Mouse (Mus musculus) liver, adult 2 months (tissue): ENCODE data around the gene Olig1.

ENCODE experiments used
- CTCF ChIP-seq: fragments of 200-500 bp; IDR thresholded peaks from 2 replicates; pipeline ENCODE4 v1.5.1; 2011; ENCODE audit warnings: low read depth, low read length, control low read depth
- POLR2A ChIP-seq: fragments of 200-500 bp; IDR thresholded peaks from 2 replicates; pipeline ENCODE4 v1.6.1; 2011; ENCODE audit warnings: low read length, control low read depth; ENCODE audit not compliant: insufficient read depth; ENCODE audit errors: extremely low read depth

GRCm38 (mm10) chr16:91222643-91223271 is 46.8 kb upstream of the Olig1 start:
- no peak for TF ChIP-seq POLR2A
- no peak for TF ChIP-seq CTCF
